In the genomic region with DNA sequence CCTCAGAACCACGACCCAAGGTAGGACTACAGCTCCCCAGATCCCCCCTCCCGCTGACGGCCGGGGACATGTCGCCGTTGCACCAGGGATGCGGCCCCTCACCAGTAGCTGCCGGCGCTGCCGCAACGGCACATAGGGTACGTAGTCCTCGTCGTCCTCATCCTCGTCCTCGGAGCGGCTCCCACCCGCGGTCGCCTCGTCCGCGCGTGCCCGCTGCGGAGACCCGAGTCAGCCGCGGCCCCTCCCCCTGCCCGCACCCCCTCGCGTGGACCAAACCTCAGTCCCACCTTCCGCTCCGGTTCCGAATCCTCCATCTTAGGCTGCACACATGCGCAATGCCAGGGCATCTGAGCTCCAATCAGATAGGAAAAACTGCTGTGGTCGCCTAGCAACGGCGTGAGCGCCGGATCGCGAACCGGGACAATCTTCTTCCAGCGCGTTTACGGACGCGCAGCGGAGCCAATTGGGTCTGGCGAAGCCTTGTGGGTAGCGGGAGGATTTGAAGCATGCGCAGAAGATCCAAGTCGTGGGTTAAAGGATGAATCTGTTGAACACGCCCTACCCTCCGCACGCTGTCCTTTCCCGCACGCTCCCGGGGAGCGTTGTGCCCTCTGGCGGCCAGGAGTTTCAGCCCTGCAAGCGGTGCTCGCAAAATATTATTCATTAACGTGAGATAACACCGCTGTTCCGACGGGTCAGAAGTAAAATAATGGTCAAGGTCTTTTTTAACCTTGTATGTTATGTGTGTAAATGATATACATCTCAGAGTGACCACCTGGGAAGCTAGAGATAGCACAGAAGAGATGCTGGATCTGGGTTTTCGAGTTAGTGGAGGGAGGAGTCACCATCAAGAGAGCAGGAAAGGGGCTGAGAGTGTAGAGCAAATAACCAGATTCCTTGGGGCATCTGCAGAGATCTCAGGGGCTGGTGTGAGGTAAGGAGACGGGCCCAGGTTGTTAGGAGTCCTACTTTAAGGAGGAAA, we compare ENCODE assay signal across 8 mouse cellular contexts. TPM values are rescaled to one million over a fixed set of nuclear protein-coding genes. Genes with fewer than 3 reads are reported as not detected.
A peak's percentile ranks its signal among the peaks of the same experiment; 100 is the strongest.
DNase-seq lines count a peak whose midpoint lies in the region; ATAC-seq and TF ChIP-seq lines count a peak whose summit lies in the region.

A gene (minus strand): TSS at position 465 of the 982 bp plus-strand sequence.

- peaks cover 78% of the 10 kb centered on the region for H3K36me3 ChIP-seq in embryonic facial prominence, embryonic 13.5 days
- peaks cover 2% of the 10 kb centered on the region; the same call in 1 of the 2 replicates for H3K36me3 ChIP-seq in kidney, adult 2 months (ENCODE audit: control insufficient read depth, insufficient read depth, low read length)
- H3K36me3 ChIP-seq in limb, embryonic 12.5 days = peaks cover 77% of the 10 kb centered on the region
- H3K36me3 ChIP-seq in midbrain, embryonic 15.5 days (replicated peaks) = peaks cover 51% of the 10 kb centered on the region
- H3K36me3 ChIP-seq in spleen, adult 2 months (ENCODE audit: control insufficient read depth, insufficient read depth, low read length) = peaks cover 23% of the 10 kb centered on the region

- TF ChIP-seq CTCF in kidney, adult 2 months (conservative IDR thresholded peaks at IDR 0.05; ENCODE audit: insufficient read depth, insufficient read length, low read depth, low read length) = peak; percentile 96
- TF ChIP-seq CTCF in spleen, adult 2 months (IDR thresholded peaks at IDR 0.05; ENCODE audit: extremely low read depth, insufficient read depth, insufficient read length, insufficient replicate concordance) = peak; percentile 85

- peak within 1 kb of the TSS; percentile 97 for H3K4me2 ChIP-seq in embryonic facial prominence, embryonic 13.5 days
- peak within 1 kb of the TSS; percentile 98 for H3K4me2 ChIP-seq in limb, embryonic 12.5 days
- H3K4me2 ChIP-seq in midbrain, embryonic 15.5 days = peak within 1 kb of the TSS; percentile 95

- H3K27ac ChIP-seq in embryonic facial prominence, embryonic 13.5 days = peak within 1 kb of the TSS; percentile 65
- H3K27ac ChIP-seq in kidney, adult 2 months (ENCODE audit: insufficient read depth, low read depth, low read length) = no peak within 1 kb of the TSS
- 0 out of 2 replicates have a peak within 1 kb of the TSS, but pooled peaks have one; percentile 50 for H3K27ac ChIP-seq in limb, embryonic 12.5 days
- peak within 1 kb of the TSS; percentile 84 for H3K27ac ChIP-seq in midbrain, embryonic 15.5 days
- peak within 1 kb of the TSS; percentile 12; the same call in 1 of the 2 replicates for H3K27ac ChIP-seq in spleen, adult 2 months (ENCODE audit: insufficient read depth, low read length)

- no peaks in the 10 kb centered on the region for H3K27me3 ChIP-seq in embryonic facial prominence, embryonic 13.5 days
- H3K27me3 ChIP-seq in kidney, adult 2 months (replicated peaks; ENCODE audit: control insufficient read depth, insufficient read depth, low read length) = no peaks in the 10 kb centered on the region
- no peaks in the 10 kb centered on the region for H3K27me3 ChIP-seq in limb, embryonic 12.5 days
- H3K27me3 ChIP-seq in midbrain, embryonic 15.5 days (replicated peaks) = no peaks in the 10 kb centered on the region
- no peaks in the 10 kb centered on the region for H3K27me3 ChIP-seq in spleen, adult 2 months (ENCODE audit: control insufficient read depth, insufficient read depth, low read length)

- H3K9ac ChIP-seq in embryonic facial prominence, embryonic 13.5 days = peak within 1 kb of the TSS; percentile 91
- peak within 1 kb of the TSS; percentile 82 for H3K9ac ChIP-seq in limb, embryonic 12.5 days (replicated peaks)
- H3K9ac ChIP-seq in midbrain, embryonic 15.5 days = peak within 1 kb of the TSS; percentile 89

- TF ChIP-seq POLR2A in kidney, adult 2 months (IDR thresholded peaks at IDR 0.05; ENCODE audit: low read depth, low read length) = peak; percentile 33
- peak; percentile 32 for TF ChIP-seq POLR2A in spleen, adult 2 months (IDR thresholded peaks at IDR 0.05; ENCODE audit: low read depth, low read length)

- peak within 1 kb of the TSS; percentile 91 for H3K4me3 ChIP-seq in embryonic facial prominence, embryonic 13.5 days
- peak within 1 kb of the TSS; percentile 73 for H3K4me3 ChIP-seq in kidney, adult 2 months (ENCODE audit: insufficient read depth, low read depth, low read length)
- peak within 1 kb of the TSS; percentile 74 for H3K4me3 ChIP-seq in limb, embryonic 12.5 days (replicated peaks)
- H3K4me3 ChIP-seq in midbrain, embryonic 15.5 days = peak within 1 kb of the TSS; percentile 96
- H3K4me3 ChIP-seq in spleen, adult 2 months (ENCODE audit: extremely low read depth, insufficient read depth, insufficient read length) = peak within 1 kb of the TSS; percentile 75

- under 1% methylated on average over 70 of the region's 70 CpGs for WGBS in embryonic facial prominence, embryonic 13.5 days
- 1% methylated on average over 70 of the region's 70 CpGs for WGBS in kidney, adult 2 months
- WGBS in limb, embryonic 12.5 days = under 1% methylated on average over 70 of the region's 70 CpGs
- under 1% methylated on average over 70 of the region's 70 CpGs for WGBS in midbrain, embryonic 15.5 days
- 2% methylated on average over 70 of the region's 70 CpGs for WGBS in spleen, adult 2 months

- peaks cover 16% of the 10 kb centered on the region for H3K4me1 ChIP-seq in embryonic facial prominence, embryonic 13.5 days
- H3K4me1 ChIP-seq in kidney, adult 2 months (ENCODE audit: control insufficient read depth, insufficient read depth, low read length) = peaks cover 3% of the 10 kb centered on the region; the same call in 1 of the 2 replicates
- H3K4me1 ChIP-seq in limb, embryonic 12.5 days (replicated peaks) = peaks cover 9% of the 10 kb centered on the region
- peaks cover 18% of the 10 kb centered on the region for H3K4me1 ChIP-seq in midbrain, embryonic 15.5 days
- peaks cover 7% of the 10 kb centered on the region for H3K4me1 ChIP-seq in spleen, adult 2 months (ENCODE audit: control insufficient read depth, insufficient read depth, insufficient read length)

- peak; percentile 95 for ATAC-seq in embryonic facial prominence, embryonic 13.5 days (ENCODE audit: insufficient number of reproducible peaks, insufficient read depth, low FRiP score, low TSS enrichment, low read depth)
- ATAC-seq in limb, embryonic 12.5 days (ENCODE audit: insufficient number of reproducible peaks, insufficient read depth, low FRiP score, low TSS enrichment, low read depth) = peak; percentile 96
- peak; percentile 97 for ATAC-seq in midbrain, embryonic 15.5 days (replicated peaks)

- H3K9me3 ChIP-seq in embryonic facial prominence, embryonic 13.5 days = no peaks in the 10 kb centered on the region
- H3K9me3 ChIP-seq in limb, embryonic 12.5 days = no peaks in the 10 kb centered on the region
- no peaks in the 10 kb centered on the region for H3K9me3 ChIP-seq in midbrain, embryonic 15.5 days

- peak; percentile 99 for DNase-seq in 3134 (ENCODE audit: extremely low read depth, insufficient read length, low spot score)
- peak; percentile 95 to 97 for DNase-seq in adrenal gland, postnatal 36 days
- peak; percentile 100 for DNase-seq in heart, adult 18-20 months
- peak; percentile 100 for DNase-seq in kidney, adult 2 months
- peak; percentile 99 to 100 for DNase-seq in spleen, adult 2 months (ENCODE audit: low read depth in 1 of 2, low spot score in 2 of 2)

RNA-seq across cellular contexts. Expression of the gene that starts here (rescaled TPM):
- total RNA-seq in adrenal gland, postnatal 36 days (2021) = 10 to 100 TPM; 47.3 to 51.7 TPM
- 73.0 and 80.0 TPM in 2 replicates for polyA plus RNA-seq in embryonic facial prominence, embryonic 13.5 days (2015; fragmentation: Nextera tagmentation; extraction: Ambion mirVana)
- 10 to 100 TPM; 11.6 to 13.8 TPM for total RNA-seq in heart, adult 18-20 months (2021)
- polyA plus RNA-seq in kidney, adult 2 months (2012; rRNA removed) = 68.5 and 71.2 TPM in 2 replicates
- polyA plus RNA-seq in limb, embryonic 12.5 days (2016; fragmentation: Nextera tagmentation; extraction: Ambion mirVana) = 77.3 and 80.1 TPM in 2 replicates
- 61.2 and 63.6 TPM in 2 replicates for polyA plus RNA-seq in midbrain, embryonic 15.5 days (2015; fragmentation: Nextera tagmentation; extraction: Ambion mirVana)
- polyA plus RNA-seq in spleen, adult 2 months (2012; rRNA removed) = 101 and 113 TPM in 2 replicates
